In genomic region chr16:20555000-20555399, GRCm38 (mm10) we compare ENCODE assay signal across 17 mouse cellular contexts. TPM values are rescaled to one million over a fixed set of nuclear protein-coding genes. Genes with fewer than 3 reads are reported as not detected.
"Had no signal": no experiment of that assay in that cellular context is flagged by ENCODE, and none has a peak within 500 bp of the region (broad histone marks: within the 10 kb centered on the region; RNA-seq: fewer than 3 reads in every experiment).

No protein-coding gene starts in this region.

- DNase-seq: left cerebral cortex, postnatal 4 days; liver; liver, embryonic 13.5 days; liver, postnatal 0 days; lung, adult 18-20 months; lung, adult 2 months; lung, embryonic 14.5 days; lung, postnatal 10 days; lung, postnatal 14 days; lung, postnatal 36 days; lung, postnatal 4 days; midbrain, embryonic 14.5 days had no signal

RNA-seq across cellular contexts. Expression of gene Vwa5b2, which starts 34.3 kb away (rescaled TPM):
- total RNA-seq: liver, adult 2 months; megakaryocyte progenitor cell, adult 5-6 weeks; megakaryocyte, adult 5-6 weeks; megakaryocyte-erythroid progenitor cell, adult 5-6 weeks; monocyte, adult 5-6 weeks had no signal
